31 mouse cellular contexts compared by ENCODE assay signal in the genomic region with DNA sequence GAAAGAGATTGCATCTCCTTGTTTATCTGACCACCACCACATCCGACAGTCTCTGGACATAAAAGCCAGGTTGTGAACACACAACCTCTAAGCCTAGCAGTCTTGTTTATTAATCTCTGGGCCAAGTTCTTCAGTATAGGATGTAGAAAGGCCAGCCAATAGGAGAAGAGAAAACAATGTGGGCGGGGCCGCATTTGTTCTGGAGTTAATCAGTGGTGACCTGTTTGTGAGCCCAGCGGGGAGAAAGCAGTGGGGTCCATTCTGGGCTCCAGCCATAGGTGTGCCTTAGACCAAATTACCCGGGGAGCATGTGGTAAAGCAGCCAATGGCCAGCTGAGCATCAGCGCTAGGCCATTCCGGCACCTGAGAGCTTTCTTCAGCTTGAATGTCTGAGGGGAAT. TPM values are rescaled to one million over a fixed set of nuclear protein-coding genes. Genes with fewer than 3 reads are reported as not detected.
DNase-seq lines count a peak whose midpoint lies in the region; ATAC-seq and TF ChIP-seq lines count a peak whose summit lies in the region.
"Had no signal": no experiment of that assay in that cellular context is flagged by ENCODE, and none has a peak within 500 bp of the region (broad histone marks: within the 10 kb centered on the region; RNA-seq: fewer than 3 reads in every experiment).

No protein-coding gene starts in this region.

- no peaks in the 10 kb centered on the region for H3K9me3 ChIP-seq in lung, embryonic 14.5 days (ENCODE audit: low read depth, low read length)
- no peaks in the 10 kb centered on the region for H3K9me3 ChIP-seq in embryonic facial prominence, embryonic 11.5 days (replicated peaks; ENCODE audit: control insufficient read depth, low read length)
- H3K9me3 ChIP-seq: hindbrain, embryonic 13.5 days; limb, embryonic 15.5 days; midbrain, embryonic 12.5 days had no signal

- ATAC-seq in lung, embryonic 14.5 days (ENCODE audit: insufficient read depth) = no peak
- ATAC-seq in embryonic facial prominence, embryonic 11.5 days (replicated peaks; ENCODE audit: insufficient number of reproducible peaks, low FRiP score, low TSS enrichment, low read depth) = no peak
- ATAC-seq: forebrain, postnatal 0 days; inflammation-experienced regulatory T-cells, adult 6 months; lung, postnatal 0 days had no signal

- no peak overlapping the region for H3K27ac ChIP-seq in lung, embryonic 14.5 days (ENCODE audit: low read depth)
- no peak overlapping the region for H3K27ac ChIP-seq in embryonic facial prominence, embryonic 11.5 days (replicated peaks; ENCODE audit: low read depth, low read length)
- H3K27ac ChIP-seq: limb, embryonic 15.5 days had no signal

- peak; percentile 42 for DNase-seq in embryo, embryonic 10.5 days (ENCODE audit: low spot score)
- no peak for DNase-seq in embryo, embryonic 10 days (ENCODE audit: low spot score)
- DNase-seq in lung, embryonic 14.5 days = peak; percentile 19
- DNase-seq in lung, postnatal 14 days = no peak
- DNase-seq in embryonic facial prominence, embryonic 11.5 days (ENCODE audit: low spot score) = peak; percentile 38
- DNase-seq in retina, postnatal 1 day = peak; percentile 61
- DNase-seq in left cerebral cortex, adult 18-20 months (ENCODE audit: low spot score in 2 of 2) = no peak
- no peak for DNase-seq in gastrocnemius, postnatal 25 days
- DNase-seq: adrenal gland, adult 8-10 months; cerebellum, adult 9-11 months; forebrain, postnatal 0 days; kidney, adult 18-20 months; kidney, postnatal 14 days; layer of hippocampus, postnatal 36 days; thymus, adult 18-20 months; thymus, postnatal 36 days had no signal

- 41% methylated on average over 7 of the region's 7 CpGs for WGBS in lung, embryonic 14.5 days
- 39% methylated on average over 7 of the region's 7 CpGs for WGBS in embryonic facial prominence, embryonic 11.5 days

- H3K4me2 ChIP-seq in lung, embryonic 14.5 days = no peak overlapping the region
- no peak overlapping the region for H3K4me2 ChIP-seq in embryonic facial prominence, embryonic 11.5 days (ENCODE audit: low read depth, low read length)
- H3K4me2 ChIP-seq: limb, embryonic 15.5 days had no signal

- peaks cover 13% of the 10 kb centered on the region for H3K36me3 ChIP-seq in lung, embryonic 14.5 days (ENCODE audit: insufficient read depth)
- H3K36me3 ChIP-seq in embryonic facial prominence, embryonic 11.5 days (replicated peaks; ENCODE audit: control insufficient read depth, insufficient read depth, low read depth, low read length) = no peaks in the 10 kb centered on the region; the same call in 1 of the 2 replicates

- TF ChIP-seq CTCF in lung, embryonic 14.5 days (IDR thresholded peaks at IDR 0.05; ENCODE audit: low read depth) = no peak

- H3K4me3 ChIP-seq in lung, embryonic 14.5 days (ENCODE audit: low read depth, low read length) = no peak overlapping the region
- H3K4me3 ChIP-seq in embryonic facial prominence, embryonic 11.5 days (ENCODE audit: low read depth, low read length) = no peak overlapping the region
- H3K4me3 ChIP-seq: hindbrain, embryonic 13.5 days; layer of hippocampus, adult 2 months; limb, embryonic 15.5 days; midbrain, embryonic 12.5 days had no signal

- 0 out of 2 replicates have a peak, but pooled peaks cover 8% of the 10 kb centered on the region for H3K4me1 ChIP-seq in lung, embryonic 14.5 days (ENCODE audit: insufficient read depth)
- no peaks in the 10 kb centered on the region; the same call in 1 of the 2 replicates for H3K4me1 ChIP-seq in embryonic facial prominence, embryonic 11.5 days (ENCODE audit: control insufficient read depth, insufficient read depth, low read length)

- H3K27me3 ChIP-seq in lung, embryonic 14.5 days (ENCODE audit: insufficient read depth, low read length) = no peaks in the 10 kb centered on the region
- no peaks in the 10 kb centered on the region for H3K27me3 ChIP-seq in embryonic facial prominence, embryonic 11.5 days (ENCODE audit: control insufficient read depth, insufficient read depth, low read length)
- H3K27me3 ChIP-seq: limb, embryonic 15.5 days had no signal

- no peak overlapping the region for H3K9ac ChIP-seq in lung, embryonic 14.5 days
- H3K9ac ChIP-seq in embryonic facial prominence, embryonic 11.5 days (replicated peaks; ENCODE audit: low read length) = no peak overlapping the region
- H3K9ac ChIP-seq: forebrain, postnatal 0 days; hindbrain, embryonic 13.5 days; limb, embryonic 15.5 days; midbrain, embryonic 12.5 days had no signal

RNA-seq across cellular contexts. Expression of a gene that starts 18.0 kb away (rescaled TPM):
- polyA plus RNA-seq in lung, embryonic 14.5 days (2014; fragmentation: Nextera tagmentation; extraction: Ambion mirVana) = 40.7 and 45.3 TPM in 2 replicates
- 3.9 and 4.6 TPM in 2 replicates for polyA plus RNA-seq in embryonic facial prominence, embryonic 11.5 days (2014; fragmentation: Nextera tagmentation; extraction: Ambion mirVana)
- total RNA-seq in left cerebral cortex, adult 18-20 months (2021) = 10 to 100 TPM; 54.6 to 63.1 TPM
- total RNA-seq in gastrocnemius, postnatal 25 days (2021) = 1 to 10 TPM; 8.3 to 8.8 TPM
- polyA plus RNA-seq: inflammation-experienced regulatory T-cells, adult 6 months had no signal

RNA-seq across cellular contexts. Expression of a gene that starts 21.1 kb away (rescaled TPM):
- polyA plus RNA-seq in lung, embryonic 14.5 days (2014; fragmentation: Nextera tagmentation; extraction: Ambion mirVana) = not detected in 2 replicates
- not detected in 2 replicates for polyA plus RNA-seq in embryonic facial prominence, embryonic 11.5 days (2014; fragmentation: Nextera tagmentation; extraction: Ambion mirVana)
- total RNA-seq in left cerebral cortex, adult 18-20 months (2021) = 1 to 10 TPM in 1 of 2 experiments, not detected in 1; 1.0 TPM
- total RNA-seq in gastrocnemius, postnatal 25 days (2021) = not detected
- total RNA-seq: common myeloid progenitor, adult 5-6 weeks; forebrain, postnatal 0 days; gastrocnemius, postnatal 4 days; heart, adult 8-10 months; heart, postnatal 25 days; layer of hippocampus, adult 2 months; layer of hippocampus, postnatal 36 days; left cerebral cortex, postnatal 25 days had no signal
- polyA plus RNA-seq: forebrain, postnatal 0 days; heart, embryonic 14.5 days; hindbrain, embryonic 13.5 days; inflammation-experienced regulatory T-cells, adult 6 months; limb, embryonic 15.5 days; liver, embryonic 16.5 days; lung, postnatal 0 days; midbrain, embryonic 12.5 days; neural tube, embryonic 11.5 days; stomach, embryonic 14.5 days had no signal

RNA-seq across cellular contexts. Expression of a gene that starts 35.6 kb away (rescaled TPM):
- 69.3 and 74.9 TPM in 2 replicates for polyA plus RNA-seq in lung, embryonic 14.5 days (2014; fragmentation: Nextera tagmentation; extraction: Ambion mirVana)
- 50.2 and 53.5 TPM in 2 replicates for polyA plus RNA-seq in embryonic facial prominence, embryonic 11.5 days (2014; fragmentation: Nextera tagmentation; extraction: Ambion mirVana)
- total RNA-seq in left cerebral cortex, adult 18-20 months (2021) = 10 to 100 TPM; 24.1 to 28.0 TPM
- total RNA-seq in gastrocnemius, postnatal 25 days (2021) = 10 to 100 TPM; 54.2 to 59.3 TPM

Comparison
In these comparisons a context has a peak if more than half of its experiments do, and no peak if none do; other contexts are left out.
1. DNase-seq: peak in embryo, embryonic 10.5 days (single experiment), lung, embryonic 14.5 days (single experiment), embryonic facial prominence, embryonic 11.5 days (single experiment) and retina, postnatal 1 day (single experiment); none in embryo, embryonic 10 days (single experiment), lung, postnatal 14 days (single experiment), left cerebral cortex, adult 18-20 months (0 of 2) and gastrocnemius, postnatal 25 days (single experiment).
2. RNA of a gene that starts 18.0 kb away (total RNA-seq): 54.6 to 63.1 TPM in left cerebral cortex, adult 18-20 months; 8.3 to 8.8 TPM in gastrocnemius, postnatal 25 days; every median in the first group is over 4 times any median in the second.